Mouse (Mus musculus): ENCODE data around the gene Hspa1b.

Hspa1b gene

DNA sequence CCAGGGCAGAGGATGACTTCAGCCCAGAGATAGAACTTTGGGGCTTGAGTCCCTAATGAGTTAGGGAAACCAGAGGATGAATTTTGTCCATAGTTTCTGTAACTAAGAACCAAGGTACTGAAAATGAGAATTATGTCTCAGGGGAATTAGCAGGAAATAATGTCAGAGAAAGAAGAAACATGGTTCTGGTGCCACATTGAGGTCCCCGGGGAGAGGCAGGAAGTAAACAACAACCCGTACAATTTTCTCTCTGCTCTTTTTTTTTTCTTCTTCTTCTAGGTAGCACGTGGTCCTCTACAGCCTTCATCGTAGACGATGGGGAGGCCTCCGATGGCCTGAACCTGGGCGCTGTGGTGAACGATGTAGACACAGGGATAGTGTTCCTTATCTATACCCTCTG, 26.8 kb downstream of the Hspa1b start:
- in situ Hi-C loops (cut with MboI; ENCODE audit: low sequenced_read_pairs), result no loop called here

GRCm38 (mm10) chr17:34931735-34932098, 27.3 kb downstream of the Hspa1b start:
- in situ Hi-C loops (cut with MboI; ENCODE audit: low sequenced_read_pairs), result no loop called here

- in situ Hi-C loops (cut with MboI; ENCODE audit: low sequenced_read_pairs), result no loop called here
Observed at GRCm38 (mm10) chr17:34931061-34931734, 27.8 kb downstream of the Hspa1b start, which contains the start of gene Neu1. Gene Neu1, plus strand, starts transcription at chr17:34931253.

DNA sequence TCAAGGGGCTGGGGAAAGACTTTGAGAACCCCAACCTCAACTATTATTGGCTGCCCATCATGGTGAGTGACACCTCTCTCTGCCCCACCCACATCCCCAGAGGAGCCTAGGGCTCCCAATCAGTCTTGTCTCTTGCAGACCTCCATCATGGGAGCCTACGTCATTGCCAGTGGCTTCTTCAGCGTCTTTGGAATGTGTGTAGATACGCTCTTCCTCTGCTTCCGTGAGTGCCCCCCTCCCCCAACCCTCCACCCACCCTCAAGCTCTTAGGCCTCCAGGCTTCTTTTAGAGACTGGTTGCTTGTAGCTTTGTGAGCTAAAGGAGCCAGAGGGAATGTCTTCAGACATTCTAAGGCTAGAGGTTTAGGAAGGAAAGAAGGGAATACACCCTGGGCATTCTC, 30.2 kb downstream of the Hspa1b start:
- in situ Hi-C loops (cut with MboI; ENCODE audit: low sequenced_read_pairs), result no loop called here

GRCm38 (mm10) chr17:34927306-34928019, 31.6 kb downstream of the Hspa1b start:
- in situ Hi-C loops (cut with MboI; ENCODE audit: low sequenced_read_pairs), result no loop called here

- in situ Hi-C loops (cut with MboI; ENCODE audit: low sequenced_read_pairs), result no loop called here
Observed at GRCm38 (mm10) chr17:34924258-34924657, 34.8 kb downstream of the Hspa1b start.

GRCm38 (mm10) chr17:34922939-34923338, 36.1 kb downstream of the Hspa1b start:
- in situ Hi-C loops (cut with MboI; ENCODE audit: low sequenced_read_pairs), result no loop called here

DNA sequence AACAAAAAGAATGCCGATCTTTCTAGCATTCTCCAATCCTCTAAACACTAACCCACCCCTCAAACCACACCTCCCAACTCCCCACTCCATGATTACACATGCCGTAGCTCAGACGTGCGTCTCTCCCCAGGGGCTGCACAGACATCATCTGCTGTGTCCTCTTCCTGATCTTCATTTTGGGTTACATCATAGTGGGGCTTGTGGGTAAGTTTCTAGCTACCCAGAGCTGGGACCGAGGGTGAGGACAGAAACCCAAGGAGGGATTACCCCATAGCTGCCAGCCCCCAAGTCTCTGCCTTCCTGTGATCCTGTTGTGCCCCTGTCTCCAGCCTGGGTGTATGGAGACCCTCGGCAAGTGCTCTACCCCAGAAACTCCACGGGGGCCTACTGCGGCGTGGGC, 41.9 kb downstream of the Hspa1b start:
- in situ Hi-C loops (cut with MboI; ENCODE audit: low sequenced_read_pairs), result no loop called here

- in situ Hi-C loops (cut with MboI; ENCODE audit: low sequenced_read_pairs), result no loop called here
Observed at GRCm38 (mm10) chr17:34916316-34916715, 42.7 kb downstream of the Hspa1b start.

DNA sequence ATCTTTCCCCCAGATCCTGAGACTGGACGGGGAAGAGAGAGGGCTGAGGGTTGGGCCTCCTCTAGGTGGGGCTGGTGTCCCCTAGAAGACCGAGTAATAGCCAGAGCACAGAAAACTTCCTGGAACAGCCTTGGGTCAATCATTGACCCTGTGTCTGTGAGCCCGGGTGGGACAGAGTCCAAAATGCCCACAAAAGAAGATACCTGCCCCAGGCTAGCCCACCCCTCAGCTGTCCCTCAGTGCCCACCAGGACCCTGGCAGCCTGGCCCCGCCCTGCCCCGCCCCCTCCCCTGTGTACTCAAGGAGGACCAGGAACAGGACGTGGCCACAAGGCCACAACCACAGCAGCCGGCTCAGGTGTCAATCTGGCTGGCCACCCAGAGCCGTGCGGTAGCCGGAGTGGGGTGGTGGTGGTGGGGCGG, 43.6 kb downstream of the Hspa1b start:
- in situ Hi-C loops (cut with MboI; ENCODE audit: low sequenced_read_pairs), result no loop called here

- in situ Hi-C loops (cut with MboI; ENCODE audit: low sequenced_read_pairs), result no loop called here
Observed at GRCm38 (mm10) chr17:34913930-34914665, 44.9 kb downstream of the Hspa1b start, which contains the start of gene Slc44a4. Gene Slc44a4, plus strand, starts transcription at chr17:34914466.

DNA sequence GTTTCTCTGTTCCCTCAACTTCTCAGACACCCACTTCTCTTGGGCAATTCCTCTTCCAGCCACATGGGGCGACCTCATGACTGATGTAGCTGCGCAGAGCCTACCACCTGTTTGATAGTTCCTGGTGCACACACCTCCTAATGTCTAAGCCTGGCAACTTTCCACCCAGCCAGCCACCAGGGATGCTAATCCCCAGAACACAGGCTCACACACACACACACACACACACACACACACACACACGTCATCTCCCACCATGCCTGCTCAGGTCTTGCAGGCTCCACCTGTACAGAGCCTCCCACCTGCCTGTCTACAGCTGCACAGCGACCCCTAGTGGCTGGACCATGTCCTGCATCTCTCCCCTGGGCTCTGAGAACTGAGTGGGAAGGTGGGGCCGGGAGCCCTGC, 47.1 kb downstream of the Hspa1b start:
- in situ Hi-C loops (cut with MboI; ENCODE audit: low sequenced_read_pairs), result no loop called here

- in situ Hi-C loops (cut with MboI; ENCODE audit: low sequenced_read_pairs), result no loop called here
Observed at GRCm38 (mm10) chr17:34910982-34911381, 48.1 kb downstream of the Hspa1b start.
